Mouse (Mus musculus) T-helper 2 cell (primary cell): ENCODE data around the gene Mrgprh.

Source experiments
- in situ Hi-C: fragments of 300-600 bp; cut with MboI, MseI; formaldehyde crosslinking; loops from one replicate; pipeline ENCODE4 v1.15.1; 2025; ENCODE audit warnings: high pct_unique_total_duplicates

Mrgprh gene

GRCm38 (mm10) chr17:12866853-12867252 is 9.0 kb upstream of the Mrgprh start:
- in situ Hi-C loops: loop anchor here (25.0 kb wide), 1 partner anchor 295 kb away; no protein-coding TSS in a partner anchor

GRCm38 (mm10) chr17:12868043-12868442 is 7.8 kb upstream of the Mrgprh start, which contains the start of gene Mas1:
Gene Mas1 (minus strand): TSS chr17:12868143.
- in situ Hi-C loops: loop anchor here (25.0 kb wide), 1 partner anchor 294 kb away; no protein-coding TSS in a partner anchor

DNA sequence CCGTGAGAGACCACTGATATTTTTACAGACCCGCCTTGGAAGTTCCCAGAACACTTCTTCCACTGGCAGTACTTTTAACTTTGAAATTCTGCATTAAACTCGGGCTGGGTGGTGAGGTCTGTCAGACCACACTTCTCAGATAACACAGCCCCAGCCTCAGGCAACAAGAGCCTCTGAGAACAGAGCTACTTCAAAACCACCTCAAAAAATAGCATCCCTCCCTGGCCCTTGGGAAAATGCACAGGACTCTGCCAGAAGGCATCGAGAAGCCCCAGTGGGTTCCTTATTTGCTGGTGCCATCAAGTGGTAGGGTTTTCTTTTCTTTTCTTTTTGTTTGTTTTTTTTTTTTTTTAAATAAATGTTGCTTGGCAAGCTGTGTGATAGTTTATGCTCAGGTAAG is 7.2 kb upstream of the Mrgprh start:
- in situ Hi-C loops: loop anchor here (25.0 kb wide), 1 partner anchor 294 kb away; no protein-coding TSS in a partner anchor

GRCm38 (mm10) chr17:12872275-12873028 is 3.4 kb upstream of the Mrgprh start:
- in situ Hi-C loops: loop anchor here (10.0 to 25.0 kb wide), 2 partner anchors 290 to 1262 kb away; no protein-coding TSS in a partner anchor

- in situ Hi-C loops: loop anchor here (25.0 kb wide), 1 partner anchor 457 kb away; no protein-coding TSS in a partner anchor
Measured at GRCm38 (mm10) chr17:12880178-12880577, 4.3 kb downstream of the Mrgprh start.

DNA sequence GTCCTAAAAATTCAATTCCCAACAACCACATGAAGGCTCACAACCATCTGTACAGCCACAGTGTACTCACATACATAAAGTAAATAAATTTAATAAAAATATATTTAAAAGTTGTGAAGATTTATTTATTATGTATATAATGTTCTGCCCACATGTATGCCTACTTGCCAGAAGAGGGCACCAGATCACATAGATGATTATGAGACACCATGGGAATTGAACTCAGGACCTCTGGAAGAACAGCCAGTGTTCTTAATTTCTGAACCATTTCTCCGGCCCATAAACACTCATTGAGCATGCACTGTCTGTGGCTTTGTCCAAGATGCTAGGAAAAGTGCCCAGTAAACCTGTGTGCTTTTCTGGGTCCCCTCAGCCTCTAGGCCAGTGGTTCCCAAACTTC is 5.4 kb downstream of the Mrgprh start:
- in situ Hi-C loops: loop anchor here (25.0 kb wide), 1 partner anchor 456 kb away; no protein-coding TSS in a partner anchor

DNA sequence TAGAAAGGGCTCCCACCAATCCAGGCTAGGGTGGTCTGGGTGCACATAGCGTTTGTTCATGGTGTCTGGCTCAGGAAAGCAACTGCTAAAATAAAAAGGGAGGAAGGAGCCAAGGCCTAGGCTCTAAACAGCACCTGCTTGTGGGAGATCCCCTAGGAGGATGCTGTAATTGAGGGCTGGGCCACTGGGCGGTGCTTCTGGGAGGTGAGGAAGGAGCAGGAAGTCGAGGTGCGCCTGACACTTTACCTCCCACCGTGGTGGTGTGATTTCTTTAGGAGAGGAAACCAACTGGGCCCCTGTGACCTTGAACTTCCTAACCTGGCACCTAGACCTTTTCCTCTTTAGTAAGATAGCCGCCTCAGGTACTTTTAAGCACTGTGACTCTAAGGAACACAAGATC is 10.8 kb downstream of the Mrgprh start:
- in situ Hi-C loops: loop anchor here (25.0 kb wide), 1 partner anchor 451 kb away; no protein-coding TSS in a partner anchor

DNA sequence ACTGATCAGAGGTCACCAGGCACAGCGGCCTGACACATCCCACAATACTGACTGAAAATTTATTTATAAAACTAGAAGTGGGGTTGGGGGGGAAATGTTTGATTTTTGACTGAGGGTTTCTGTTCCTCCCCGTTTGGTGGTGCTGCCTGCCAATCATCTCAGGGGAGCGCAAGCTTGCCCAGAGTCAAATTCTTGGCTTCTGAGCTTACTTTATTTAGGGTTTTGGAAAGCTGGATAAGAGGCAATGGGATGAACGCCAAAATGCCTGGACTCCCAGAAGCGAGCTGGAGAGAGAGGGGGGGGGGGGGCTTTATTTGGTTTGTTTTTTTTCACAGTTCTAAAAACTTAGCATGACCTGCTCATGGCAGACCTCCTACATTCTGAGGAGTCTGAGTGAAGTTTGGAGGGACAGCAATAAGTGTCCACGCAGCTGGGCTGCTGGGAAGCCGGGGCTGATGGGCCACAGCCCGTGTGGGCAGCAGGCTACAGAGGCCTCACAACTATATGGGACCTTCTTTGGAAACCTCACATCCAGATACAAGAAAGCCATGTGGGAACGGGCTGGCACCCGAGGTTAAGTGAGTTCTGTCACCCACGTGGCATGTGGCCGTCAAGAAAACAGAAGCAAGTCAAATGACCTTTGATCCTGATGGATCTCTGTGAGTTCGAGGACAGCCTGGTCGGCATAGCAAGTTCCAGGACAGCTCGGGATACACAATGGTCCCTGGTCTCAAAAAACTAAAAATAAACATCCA is 11.4 kb downstream of the Mrgprh start:
- in situ Hi-C loops: loop anchor here (25.0 kb wide), 1 partner anchor 450 kb away; no protein-coding TSS in a partner anchor

DNA sequence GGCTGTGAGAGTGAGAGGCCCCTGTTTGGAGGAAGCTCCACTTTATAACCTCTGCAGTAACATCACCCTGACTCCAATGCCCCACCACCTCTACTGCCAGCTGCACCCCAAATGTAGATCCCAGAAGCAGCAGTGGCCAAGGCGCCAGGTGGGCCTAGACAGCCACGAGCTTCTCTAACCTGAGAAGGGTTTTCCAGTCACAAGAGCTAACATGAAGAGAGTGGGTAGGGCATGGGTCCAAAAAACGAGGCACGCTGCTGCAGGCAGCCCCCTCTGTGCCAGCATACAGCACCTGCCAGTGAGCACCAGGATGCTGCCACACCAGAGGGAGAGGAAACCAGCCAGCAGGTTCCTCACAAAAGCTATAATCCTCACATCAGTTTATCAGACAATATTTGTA is 15.2 kb downstream of the Mrgprh start:
- in situ Hi-C loops: loop anchor here (25.0 kb wide), 1 partner anchor 446 kb away; no protein-coding TSS in a partner anchor

- in situ Hi-C loops: loop anchor here (25.0 kb wide), 1 partner anchor 445 kb away; no protein-coding TSS in a partner anchor
Measured at GRCm38 (mm10) chr17:12892033-12892432, 16.2 kb downstream of the Mrgprh start.

- in situ Hi-C loops: loop anchor here (25.0 kb wide), 1 partner anchor 440 kb away; no protein-coding TSS in a partner anchor
Measured at GRCm38 (mm10) chr17:12897674-12898073, 21.8 kb downstream of the Mrgprh start.

GRCm38 (mm10) chr17:12898607-12899006 is 22.8 kb downstream of the Mrgprh start:
- in situ Hi-C loops: loop anchor here (25.0 kb wide), 1 partner anchor 439 kb away; no protein-coding TSS in a partner anchor

DNA sequence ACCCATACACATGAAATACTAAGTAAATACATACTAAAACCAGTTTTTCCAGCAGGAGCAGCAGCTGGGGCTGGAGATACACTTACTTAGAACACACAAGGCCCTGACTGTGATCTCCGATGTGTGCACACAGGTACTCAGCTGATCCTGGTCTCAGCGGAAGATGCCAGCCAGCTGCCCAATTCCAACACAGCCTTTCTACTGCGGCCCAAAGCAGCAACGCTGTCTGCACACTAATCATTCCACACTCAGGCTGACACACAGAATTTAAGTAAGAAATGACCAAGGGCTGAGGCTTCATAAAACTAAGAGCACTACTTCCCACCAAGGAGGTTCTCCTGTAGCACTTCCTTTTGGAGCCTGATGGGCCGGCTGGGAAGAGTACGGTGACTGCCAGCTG is 26.5 kb downstream of the Mrgprh start:
- in situ Hi-C loops: no loop called here

DNA sequence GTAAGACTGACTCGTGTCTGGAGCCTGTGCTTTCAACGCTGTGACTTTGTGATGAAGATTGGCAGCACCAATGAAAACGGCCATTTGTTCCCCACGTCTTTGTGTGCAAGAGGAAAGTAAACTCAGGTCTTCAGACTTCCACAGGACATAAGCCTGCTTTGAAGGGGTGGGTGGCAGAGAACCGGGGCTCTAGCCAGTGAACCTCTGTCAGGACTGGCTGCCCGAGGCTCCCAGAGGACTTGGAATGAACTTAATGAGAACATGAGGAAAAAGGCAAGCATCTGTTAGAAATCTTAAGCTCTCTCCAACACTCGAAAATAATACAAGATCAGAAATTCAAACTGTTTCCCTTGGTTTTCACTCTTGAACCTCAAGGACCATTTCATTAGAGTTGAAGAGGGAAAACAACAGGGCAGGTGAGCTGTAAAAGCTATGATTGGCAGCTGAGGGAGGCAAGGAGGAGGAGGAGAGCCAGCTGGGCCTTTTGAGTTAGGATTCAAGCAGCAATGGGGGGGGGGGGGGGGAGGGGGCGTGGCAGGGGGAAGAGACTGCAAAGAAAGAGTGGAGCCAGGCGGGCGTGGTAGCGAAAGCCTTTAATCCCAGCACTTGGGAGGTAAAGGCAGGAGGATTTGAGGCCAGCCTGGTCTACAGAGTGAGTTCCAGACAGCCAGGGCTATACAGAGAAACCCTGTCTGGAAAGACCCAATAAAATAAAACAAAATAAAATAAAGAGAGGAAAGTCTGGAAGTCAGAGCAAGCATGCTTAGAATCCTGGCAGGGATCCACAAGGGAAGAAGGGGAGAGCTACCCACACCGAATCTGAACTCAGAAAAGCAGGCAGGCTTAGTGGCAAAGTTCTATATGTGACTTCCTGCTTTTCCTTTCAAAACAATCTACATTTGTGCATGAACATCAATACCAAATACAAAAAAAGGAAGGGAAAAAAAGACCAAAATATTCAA is 27.8 kb downstream of the Mrgprh start:
- in situ Hi-C loops: no loop called here

DNA sequence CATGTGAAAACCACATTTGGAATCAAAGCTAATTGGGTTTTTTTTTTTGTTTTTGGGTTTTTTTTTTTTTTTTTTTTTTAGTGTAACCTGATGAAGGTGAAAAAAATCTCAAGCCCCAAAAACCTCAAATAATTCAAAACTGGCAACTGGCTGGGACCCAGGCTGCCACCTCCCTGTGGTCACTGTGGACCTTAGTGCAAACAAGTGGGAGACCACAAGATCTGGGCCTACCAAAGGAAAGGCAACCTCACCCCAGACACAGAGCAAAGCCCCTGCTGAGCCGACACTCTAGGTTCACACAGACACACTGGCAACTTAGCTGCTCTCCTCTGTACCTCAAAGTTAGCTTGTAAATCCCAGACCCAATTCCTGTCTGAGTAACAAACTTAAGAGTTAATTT is 28.5 kb downstream of the Mrgprh start:
- in situ Hi-C loops: no loop called here

DNA sequence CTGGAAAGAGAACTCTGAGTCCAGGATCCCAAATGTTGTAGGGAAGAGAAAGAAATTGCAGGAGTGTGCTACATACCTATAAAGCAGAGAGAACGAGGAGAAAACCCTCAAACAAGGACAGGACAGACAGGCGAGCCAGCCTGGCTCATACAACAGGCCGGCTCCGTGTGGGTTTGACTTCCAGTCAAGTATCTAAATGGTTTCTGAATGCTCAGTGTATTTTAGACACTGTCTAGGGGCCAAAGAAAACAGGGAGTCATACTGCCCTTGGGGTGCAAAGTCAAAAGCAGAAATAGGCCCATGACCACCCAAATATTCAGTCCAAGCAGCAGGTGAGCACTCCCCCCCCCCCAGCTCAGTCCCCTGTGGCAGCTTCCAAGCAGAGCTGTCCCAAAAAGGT is 30.0 kb downstream of the Mrgprh start:
- in situ Hi-C loops: no loop called here

DNA sequence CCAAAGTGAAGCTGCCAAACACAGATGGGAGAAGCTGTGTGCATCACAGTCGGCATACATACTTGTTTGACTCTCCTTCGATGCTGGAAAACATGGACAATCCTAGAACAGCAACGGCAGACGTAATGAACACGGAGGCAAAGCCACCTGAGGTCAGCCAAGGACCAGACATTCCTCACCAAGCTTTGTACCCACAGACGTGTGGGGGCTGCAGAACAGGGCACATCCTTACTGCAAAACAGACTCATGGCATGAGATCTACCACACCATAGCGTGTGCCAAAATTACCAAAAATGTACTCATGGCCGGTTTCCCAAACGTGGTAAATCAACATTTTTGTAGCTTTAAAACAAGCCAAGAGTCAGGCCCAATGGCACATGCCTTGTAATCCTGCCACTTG is 30.6 kb downstream of the Mrgprh start:
- in situ Hi-C loops: no loop called here

DNA sequence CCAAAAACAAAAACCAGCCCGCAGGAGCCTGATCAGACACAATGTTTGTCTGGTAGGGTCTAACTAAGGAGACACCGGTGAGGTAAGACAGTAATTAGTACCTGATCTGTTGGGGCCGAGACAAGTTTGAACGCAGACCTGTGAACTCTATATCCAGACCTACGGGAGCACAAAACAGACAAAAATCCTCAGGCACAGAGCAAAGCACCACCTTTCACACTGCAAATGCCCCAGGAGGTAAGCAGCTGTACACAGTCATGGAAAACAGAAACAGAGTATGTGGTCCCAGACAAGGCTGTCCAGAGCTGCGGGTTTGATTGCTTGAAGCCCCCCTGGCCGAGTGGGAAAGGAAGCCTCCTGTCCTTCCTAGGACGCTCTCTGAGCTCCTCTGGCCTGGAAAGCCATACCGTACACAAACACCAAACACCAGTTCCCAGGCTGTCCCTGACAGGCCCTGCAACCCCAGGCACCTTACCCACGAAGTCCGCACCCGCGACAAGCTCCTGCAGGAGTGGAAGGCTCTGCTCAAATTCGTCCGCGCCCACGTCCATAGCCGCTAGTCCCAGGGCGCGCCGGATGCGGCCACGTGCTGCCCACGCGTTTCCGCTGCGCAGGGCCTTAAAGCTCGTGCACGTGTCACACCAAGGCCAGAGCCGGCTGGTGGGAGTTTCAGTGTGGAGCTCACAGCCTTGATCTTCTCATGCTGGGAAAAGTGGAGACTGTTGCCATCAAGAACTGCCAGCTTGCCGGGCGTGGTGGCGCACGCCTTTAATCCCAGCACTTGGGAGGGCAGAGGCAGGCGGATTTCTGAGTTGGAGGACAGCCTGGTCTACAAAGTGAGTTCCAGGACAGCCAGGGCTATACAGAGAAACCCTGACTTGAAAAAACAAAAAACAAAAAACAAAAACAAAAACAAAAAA is 33.8 kb downstream of the Mrgprh start, which contains the start of gene Pnldc1:
TSS of gene Pnldc1 (minus strand) at position 870 of the 920 bp plus-strand sequence.
- in situ Hi-C loops: loop anchor here (5.0 kb wide), 1 partner anchor 78 kb away; no protein-coding TSS in a partner anchor

DNA sequence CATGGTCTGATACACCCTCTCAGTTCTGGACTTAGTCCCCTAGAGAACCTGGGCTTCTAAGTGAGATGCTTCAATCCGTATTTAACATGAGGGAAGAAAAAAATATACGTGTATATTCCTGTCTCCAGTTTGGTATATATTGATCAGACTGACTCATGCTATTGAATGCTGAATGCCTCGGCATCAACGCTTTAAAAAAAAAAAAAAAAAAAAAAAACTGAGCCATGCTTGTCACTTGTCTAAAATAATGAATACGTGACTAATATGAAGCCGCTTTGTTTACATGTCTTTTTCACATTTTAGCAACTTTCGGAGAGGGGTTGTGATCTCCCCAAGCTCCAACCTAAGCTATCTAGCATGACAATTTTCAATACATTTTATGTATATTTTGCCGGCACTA is 34.6 kb downstream of the Mrgprh start:
- in situ Hi-C loops: loop anchor here (5.0 kb wide), 1 partner anchor 77 kb away; no protein-coding TSS in a partner anchor

DNA sequence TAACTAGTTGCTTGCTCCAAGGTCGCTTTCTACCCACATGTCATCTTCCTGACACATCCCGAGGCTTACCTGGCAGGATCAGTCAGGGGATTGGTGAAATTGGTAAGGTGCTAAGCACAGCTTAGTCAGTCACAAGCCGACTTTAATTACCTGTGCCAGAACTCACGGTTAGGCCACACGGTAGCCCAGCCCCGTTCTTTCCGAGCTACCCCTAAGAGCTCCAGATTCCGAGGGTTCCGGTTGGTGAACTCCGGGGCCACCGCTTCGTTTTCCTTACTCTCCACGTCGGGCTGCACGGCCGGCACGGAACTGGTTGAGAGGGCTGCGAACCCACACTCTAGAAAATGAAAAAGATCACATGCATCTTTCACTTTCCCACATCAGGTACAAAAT is 39.6 kb downstream of the Mrgprh start, which contains the start of gene Tcp1:
TSS of gene Tcp1 (plus strand) at position 214 of the 393 bp plus-strand sequence.
- in situ Hi-C loops: no loop called here
